Mouse (Mus musculus) embryo, embryonic 11 days (tissue): ENCODE data around the gene Mgat4e.

Experiments used
- DNase-seq: peaks from one replicate; pipeline ENCODE4 v3.0.0-alpha.2; 2015

Gene Mgat4e

DNA sequence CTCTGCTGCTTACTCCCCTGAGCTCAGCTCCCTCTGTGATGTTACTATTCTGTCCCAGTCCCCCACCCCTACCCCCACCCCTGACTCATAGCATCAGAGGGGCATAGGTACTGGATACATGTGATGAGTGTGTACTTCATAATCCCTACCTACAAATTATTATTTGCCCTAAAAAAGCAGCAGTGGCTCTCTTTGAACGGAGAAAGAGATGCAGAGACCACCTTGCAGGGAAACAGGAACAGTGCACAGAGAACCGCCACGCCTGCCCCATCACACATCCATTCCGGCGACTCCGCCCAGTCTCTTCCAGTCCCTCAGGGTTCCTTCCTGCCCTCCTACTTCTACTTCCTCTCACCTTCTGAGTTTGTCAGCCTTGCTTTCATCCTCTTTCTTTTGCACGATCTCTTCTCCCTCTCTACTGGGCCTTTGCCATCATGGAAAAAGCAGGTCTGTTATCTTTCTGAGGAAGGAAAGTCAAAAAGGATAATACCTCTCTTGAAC, at the start of gene Mgat4e:
Gene Mgat4e (minus strand): TSS at position 51 of the 501 bp plus-strand sequence.
- DNase-seq, result no peak

DNA sequence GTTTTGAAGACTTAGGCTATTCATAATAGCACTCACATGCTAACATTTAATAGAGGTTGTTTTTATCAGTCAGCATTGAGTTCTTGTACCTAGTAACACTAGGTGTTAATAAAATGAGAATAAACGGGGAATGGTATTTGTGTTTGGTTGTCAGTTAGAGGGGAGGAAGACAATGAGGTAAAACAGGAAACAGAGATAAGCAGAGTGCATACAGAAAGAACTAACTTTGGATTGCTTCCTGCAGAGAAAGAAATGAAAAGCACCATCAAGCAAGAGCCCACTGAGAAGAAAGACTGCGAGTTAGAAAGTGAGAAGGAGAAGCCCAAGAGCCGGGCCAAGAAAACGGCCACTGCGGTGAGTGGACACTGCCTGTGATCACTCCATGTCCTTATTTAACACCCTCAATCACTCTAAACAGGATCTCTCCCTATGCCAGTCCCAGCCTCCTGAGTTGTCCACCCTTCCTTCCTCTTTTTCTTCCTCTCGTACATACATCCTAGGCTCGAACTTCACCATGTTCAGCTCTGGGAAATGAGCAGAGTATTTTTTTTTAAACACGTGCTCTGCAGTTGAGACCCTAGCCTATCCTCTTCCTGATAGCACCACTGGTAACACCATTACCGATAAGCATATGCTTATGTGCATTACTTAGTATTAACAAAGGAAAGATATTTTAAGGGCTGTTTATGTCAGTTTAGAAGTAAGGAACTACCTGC, 48.0 kb upstream of the Mgat4e start:
- no peak for DNase-seq

DNA sequence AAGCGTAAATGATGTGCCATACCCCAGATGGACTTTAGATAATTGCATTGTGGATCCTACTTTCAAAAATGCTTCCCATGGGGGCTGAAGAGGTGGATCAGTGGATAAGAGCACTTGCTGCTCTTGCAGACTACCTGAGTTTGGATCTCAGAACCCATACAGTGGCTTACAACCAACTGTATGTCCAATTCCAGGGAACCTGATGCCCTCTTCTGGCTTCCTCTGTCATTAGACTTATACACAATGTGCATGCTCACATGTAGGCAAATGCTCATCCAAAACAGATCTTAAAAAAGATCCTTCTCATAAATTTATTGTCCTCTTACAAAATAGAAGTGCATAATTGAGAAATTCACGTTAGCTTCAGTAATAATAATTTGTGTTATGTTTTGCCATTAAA, 42.3 kb upstream of the Mgat4e start:
- no peak for DNase-seq

DNA sequence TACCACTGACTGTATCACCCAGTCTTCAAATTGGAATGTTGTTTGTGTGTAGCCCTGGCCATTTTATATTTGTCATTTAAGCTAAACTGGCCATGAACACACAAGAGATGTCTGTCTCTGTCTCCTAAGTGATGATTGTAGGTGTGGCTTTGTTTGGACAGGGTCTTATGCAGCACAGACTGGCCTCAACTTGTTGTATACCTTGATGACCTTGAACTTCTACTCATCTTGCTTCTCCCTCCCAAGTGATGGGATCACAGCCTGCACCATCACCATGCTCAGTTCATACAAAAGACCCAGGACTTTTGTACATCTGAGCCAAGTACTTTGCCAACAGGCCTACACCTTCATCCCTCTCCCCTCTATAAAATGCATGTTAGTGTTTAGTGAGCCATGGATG, 40.2 kb upstream of the Mgat4e start:
- no peak for DNase-seq

DNA sequence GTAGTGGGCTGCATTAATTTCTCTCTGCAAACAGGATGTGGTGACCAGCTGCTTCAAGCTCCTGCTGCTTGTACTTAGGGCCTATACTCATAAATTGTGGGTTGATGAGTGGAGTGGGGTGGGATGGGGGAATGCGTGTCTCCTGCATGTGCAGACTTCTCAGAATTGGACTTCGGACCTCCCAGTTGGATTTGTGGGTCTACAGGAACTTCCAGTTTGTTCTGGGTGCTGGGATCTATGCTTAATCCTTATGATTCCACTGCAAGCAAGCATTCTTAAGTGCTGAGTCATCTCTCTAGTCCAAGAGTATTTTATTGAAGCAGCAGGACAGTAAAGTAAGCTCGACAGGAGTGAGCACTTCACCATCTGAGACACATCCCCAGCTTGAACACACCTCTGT, 34.1 kb upstream of the Mgat4e start:
- DNase-seq, result no peak

DNA sequence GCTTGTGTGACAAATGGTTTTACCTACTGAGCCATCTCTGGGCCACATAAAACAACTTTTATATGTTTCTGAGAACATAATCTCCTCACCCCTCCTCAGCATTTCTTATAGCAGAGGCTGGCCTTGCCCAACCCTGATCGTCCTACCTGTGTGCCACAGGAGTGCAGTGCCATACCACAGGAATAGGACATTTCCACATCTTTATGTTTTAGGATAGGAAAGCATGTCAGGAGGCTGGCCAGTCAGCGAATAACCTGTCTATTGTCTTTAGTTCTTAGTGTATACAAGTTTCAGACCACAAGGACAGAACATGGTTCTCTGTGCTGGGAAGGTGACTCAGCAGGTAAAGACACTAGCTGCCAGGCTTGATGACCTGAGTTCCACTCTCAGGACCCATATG, 31.3 kb upstream of the Mgat4e start:
- no peak for DNase-seq

DNA sequence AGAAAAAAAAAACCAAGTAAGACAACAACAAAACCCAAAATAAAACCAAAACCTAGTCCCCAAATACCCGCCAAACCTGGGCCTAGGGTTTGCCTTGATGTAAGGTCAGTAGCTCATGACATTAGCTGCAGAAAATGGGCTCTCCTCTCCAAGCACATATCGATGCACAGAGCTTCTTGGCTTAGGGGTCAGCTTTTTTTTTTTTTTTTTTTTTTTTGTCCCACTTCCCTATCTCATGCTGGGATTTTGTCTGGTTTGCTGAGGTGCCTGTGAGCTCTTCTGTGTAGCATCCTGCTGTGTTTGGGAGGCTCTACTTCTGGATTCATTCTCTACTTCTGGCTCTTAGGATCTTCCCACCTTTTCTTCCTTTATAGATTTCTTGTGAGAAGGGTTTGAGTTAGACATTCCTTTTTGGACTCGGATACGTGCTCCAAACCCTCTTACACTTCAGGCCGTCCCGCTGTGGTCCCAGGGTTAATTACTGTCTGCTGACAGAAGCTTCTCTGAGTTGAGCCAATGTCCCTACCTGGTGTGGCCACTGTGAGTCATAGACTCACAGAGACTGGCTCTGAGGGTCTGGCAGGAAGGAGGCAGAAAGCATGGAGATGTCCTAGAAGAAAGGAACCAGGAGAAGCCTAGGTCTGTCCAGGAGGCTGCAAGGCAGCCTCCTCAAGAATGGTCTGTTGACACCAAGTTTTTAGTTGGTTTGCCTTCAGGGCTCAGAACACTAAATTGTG, 28.1 kb upstream of the Mgat4e start:
- DNase-seq, result no peak

DNA sequence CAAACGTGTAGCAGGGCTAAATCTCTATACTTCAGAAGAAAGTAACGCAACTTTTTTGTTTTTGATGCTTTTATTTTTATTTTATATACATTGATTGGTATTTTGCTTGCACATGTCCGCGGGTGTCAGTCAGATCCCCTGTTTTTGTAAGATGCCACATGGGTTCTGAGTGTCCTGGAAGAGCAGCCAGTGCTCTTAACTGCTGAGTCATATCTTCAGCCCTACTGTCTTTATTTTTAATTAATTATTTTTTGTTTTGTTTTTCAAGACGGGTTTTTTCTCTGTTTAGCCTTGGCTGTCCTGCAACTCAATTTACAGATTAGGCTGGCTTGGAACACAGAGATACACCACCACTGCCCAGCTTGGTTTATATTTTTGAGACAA, 24.4 kb upstream of the Mgat4e start:
- DNase-seq, result no peak

DNA sequence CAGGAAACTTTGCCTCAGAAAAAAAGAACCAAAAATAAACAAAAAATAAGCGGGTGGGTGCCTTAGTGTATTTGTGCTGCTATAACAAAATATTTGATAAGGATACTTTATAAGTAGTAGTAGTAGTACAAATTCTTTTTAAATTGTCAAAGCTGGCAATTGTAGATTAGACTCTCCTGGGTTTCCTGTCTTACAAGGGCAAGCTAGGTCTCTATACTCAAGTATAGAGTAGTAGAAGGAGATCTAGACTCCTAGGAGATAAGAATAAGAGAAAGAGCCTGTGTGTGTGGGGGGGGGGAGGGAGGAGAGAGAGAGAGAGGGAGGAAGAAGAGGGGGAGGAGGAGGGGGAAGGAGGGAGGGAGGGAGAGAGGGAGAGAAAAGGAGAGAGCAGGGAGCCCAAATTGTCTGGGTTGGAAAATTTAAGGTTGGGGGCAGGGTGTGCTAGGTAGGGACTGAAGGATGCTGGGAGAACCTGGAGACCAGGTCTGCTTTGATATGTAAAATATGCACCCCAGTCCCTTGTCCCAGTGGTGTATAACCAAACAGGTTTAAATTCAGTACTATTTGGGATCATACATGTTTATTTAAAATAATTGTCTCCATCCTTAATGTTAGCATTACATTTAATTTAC, 23.9 kb upstream of the Mgat4e start:
- no peak for DNase-seq

DNA sequence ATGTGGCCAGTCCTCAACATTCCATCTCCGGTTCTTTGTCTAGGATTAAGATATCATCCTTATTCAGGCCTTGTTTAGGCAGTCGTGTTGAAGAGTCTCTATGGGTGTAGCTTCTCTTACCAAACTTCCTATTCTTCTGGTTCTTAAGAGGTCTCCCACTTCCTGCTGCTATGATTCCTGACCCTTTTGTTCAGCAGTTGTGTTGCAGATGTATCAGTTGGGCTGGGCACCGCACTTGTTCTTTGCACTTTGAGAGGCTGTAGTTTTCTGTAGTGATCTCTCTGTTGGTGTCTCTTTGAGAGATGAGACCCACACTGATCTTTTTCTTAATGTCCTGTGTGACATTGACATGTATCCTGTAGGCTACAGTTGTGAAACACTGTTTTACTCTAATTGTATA, 21.1 kb upstream of the Mgat4e start:
- no peak for DNase-seq

DNA sequence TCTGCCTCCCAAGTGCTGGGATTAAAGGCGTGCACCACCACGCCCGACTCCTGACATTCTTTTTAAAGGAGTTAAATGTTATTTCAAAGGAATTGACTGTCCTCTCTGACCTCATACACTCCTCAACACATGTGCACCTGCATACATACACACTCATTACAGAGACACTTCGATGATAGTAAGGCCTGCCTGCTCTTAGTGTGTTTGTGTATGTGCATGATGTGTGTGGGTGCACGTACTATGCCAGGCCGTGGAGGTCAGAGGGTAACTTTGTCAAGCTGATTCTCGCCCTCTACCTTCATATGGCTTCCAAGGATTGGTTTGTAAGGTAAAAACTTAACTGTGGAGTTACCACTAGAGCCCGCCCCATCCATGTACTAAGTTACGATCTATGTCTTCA, 20.7 kb upstream of the Mgat4e start:
- no peak for DNase-seq

DNA sequence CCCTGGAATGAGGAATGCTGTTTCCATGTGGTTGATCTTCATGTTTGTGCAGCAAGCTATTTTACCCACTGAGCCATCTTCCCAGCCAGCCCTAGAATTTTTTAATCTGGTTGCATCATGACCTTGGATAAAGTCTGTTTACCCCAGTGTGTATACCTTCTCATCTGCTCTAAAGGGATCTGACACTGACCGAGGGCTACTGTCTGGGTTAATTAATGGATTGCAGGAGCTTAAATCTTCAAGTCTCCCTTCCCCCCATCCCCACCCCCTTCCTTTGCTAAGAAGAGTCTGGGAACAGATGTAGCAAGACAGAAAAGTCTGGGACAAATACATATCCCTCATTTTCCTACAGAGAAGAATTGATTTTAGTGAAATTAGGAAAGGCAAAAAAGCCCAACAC, 18.0 kb upstream of the Mgat4e start:
- DNase-seq, result no peak

DNA sequence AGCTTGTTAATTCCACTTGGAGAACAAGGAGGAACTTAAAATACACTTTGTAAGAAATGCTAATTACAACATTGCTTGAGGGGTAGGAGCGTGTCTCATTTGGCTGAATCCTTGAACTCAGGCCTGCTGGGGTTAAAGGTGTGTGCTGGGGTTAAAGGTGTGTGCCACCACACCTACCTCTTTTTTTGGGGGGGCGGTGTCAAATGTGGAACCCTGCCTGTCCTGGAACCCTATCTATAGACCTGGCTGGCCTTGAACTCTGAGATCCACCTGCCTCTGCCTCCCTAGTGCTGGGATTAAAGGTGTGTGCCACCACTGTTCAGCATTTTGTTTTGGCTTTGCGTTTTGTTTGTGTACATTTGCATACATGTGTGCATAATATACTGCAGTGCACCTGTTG, 14.2 kb upstream of the Mgat4e start:
- DNase-seq, result no peak

DNA sequence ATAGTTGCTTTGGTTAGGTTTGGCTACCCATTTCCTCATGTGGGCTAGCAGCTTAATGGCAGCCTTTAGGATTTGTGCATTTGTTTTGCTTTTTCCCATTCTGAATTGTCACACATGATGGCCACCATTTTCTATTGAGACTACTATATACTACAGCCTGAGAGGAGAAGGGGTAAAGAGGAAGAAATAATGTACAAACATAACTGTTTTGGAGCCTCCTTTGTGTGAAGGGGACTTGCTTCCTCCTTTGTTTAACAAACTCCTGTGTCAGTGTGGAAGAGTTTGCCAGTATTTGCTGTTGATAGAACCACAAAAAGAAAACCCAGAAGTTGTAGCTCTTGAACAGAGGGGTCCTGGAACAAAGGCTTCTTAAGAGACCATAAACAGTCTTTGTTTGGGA, 13.0 kb upstream of the Mgat4e start:
- DNase-seq, result no peak

DNA sequence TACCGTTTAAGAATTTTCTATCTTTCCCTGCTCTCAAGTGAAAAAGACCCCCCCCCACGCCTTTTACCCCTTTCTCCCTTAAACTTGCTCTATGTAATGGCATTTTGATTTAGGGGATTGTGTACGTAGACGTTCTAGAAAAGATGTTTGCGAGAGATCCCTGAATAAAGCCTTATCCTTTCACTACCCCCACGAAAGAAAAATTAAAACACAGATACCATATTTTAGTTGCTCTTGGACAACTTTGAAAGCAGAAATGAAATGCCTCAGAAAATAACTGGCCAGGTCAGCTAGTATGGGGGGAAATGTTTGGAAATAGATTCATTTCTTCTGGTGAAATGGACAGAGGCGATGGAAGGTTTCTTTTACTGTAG, 12.3 kb upstream of the Mgat4e start:
- DNase-seq, result no peak

DNA sequence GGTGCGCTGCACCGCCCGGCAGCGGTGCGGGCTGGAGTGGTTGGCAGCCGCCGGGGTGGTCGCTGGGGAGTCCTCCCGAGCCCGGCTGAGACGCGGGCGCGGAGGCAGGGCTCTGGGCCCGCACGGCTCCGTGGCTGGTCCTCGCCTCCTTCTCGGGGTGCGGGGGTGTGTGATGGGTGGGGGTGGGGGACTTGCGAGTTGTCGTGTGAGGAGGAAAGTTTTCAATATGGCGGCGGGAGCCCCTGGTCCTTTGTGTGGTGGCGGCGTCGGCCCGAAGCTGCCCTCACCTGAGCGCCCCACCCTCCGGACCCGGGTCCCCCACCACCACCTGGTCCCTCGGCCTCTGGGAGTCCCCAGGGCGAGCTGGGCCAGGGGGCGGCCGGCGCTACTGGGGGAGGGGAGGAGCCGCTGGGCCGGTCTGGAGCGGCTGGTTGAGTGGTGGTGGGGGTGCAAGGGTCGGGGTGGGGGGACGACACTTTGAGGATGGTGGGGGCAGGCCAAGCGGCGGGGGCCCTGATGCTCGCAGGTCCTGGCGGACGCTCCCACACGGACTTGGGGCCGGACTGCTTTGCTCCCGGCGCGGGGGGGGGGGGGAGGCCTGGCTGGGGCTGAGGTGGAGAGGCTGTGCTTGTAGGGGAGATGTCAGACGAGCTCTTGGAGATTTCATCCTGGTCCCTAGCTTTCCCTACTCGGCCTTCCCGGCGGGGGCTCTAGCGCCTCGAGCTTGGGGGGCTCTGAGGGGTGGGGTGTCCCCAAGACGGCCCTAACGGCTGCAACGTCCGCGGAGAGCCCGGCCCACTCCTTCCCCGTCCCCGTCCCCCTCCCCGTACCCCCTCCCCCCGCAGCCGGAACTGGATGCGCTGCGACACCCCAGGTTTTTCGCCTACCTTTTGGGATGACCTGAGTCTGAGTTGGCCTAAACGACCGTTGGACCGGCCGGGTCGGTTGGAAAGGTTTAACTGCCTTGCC, 11.6 kb upstream of the Mgat4e start:
- peak; percentile 70 for DNase-seq

DNA sequence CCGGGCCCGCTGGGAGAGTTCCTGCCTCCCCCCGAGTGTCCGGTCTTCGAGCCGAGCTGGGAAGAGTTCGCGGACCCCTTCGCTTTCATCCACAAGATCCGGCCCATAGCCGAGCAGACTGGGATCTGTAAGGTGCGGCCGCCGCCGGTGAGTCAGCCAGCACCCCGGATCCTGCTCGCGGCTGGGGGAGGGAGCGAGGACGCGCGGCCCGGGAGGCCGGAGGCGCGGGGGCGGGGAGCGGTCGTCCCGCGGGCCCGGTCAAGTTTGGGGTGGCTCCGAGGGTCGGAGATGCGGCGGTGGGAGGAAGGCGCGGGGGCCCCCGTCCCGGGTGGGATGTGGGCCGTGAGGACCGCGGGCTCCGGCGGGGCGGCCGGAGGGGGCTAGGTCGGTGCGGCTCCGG, 10.9 kb upstream of the Mgat4e start:
- DNase-seq, result no peak

DNA sequence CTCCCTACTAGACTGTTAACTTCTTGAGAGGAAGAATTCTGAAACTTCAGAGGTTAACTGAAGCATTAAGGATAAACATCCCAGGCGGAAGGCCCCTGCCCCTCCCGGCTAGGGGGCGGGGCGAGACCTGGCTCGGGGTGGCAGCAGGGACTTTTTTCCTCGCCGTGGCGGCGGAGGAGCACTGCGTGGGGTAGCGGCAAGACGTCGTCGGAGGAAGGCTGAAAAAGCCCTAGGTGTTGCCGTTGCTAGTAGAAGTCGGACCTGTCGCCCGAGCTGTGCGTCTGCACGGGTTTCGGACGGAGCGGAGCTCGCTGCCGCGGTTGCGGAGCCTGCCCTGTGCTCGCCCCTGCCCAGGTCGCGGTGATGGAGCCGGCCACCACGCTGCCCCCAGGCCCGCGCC, 10.5 kb upstream of the Mgat4e start, which contains the start of gene Kdm5b:
Gene Kdm5b (plus strand): TSS at position 196 of the 400 bp plus-strand sequence.
- peak; percentile 93 for DNase-seq

DNA sequence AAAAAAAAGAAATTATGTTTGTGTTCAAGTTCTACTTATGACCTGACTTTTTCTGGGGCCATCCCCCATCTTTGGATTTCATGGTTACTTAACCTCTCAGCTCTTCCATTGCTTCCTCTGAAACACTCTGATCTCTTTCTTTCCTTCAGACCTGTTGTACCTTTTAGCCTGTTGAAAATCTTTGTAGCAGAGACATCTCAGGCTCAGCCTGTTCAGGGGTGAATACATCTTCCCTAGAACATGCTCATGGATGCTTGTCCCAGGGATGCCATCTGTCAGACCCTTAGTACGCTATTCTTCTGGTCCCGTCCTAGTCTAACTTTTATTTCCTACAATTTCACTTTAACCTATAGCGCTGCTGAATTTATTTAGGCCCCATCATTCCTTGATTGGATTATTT, 9.7 kb upstream of the Mgat4e start:
- DNase-seq, result no peak

DNA sequence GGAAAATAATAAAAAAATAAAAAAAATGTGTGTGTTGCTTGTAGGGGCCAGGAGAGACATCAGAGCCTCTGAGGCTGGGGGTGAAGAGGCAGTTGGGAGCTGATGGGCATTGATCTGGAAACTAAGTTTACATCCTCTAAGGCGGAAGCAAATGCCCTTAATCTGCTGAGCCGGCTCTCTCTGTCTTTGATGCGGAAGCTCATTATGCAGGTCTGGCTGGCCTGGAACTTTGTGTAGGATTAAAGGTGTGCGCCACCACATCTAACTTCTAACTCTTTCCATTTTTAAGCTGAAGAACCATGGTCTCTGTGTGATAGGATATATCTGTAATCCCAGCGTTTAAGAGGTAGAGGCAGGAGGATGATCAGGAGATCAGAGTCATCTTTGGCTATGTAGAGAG, 9.0 kb upstream of the Mgat4e start:
- no peak for DNase-seq

DNA sequence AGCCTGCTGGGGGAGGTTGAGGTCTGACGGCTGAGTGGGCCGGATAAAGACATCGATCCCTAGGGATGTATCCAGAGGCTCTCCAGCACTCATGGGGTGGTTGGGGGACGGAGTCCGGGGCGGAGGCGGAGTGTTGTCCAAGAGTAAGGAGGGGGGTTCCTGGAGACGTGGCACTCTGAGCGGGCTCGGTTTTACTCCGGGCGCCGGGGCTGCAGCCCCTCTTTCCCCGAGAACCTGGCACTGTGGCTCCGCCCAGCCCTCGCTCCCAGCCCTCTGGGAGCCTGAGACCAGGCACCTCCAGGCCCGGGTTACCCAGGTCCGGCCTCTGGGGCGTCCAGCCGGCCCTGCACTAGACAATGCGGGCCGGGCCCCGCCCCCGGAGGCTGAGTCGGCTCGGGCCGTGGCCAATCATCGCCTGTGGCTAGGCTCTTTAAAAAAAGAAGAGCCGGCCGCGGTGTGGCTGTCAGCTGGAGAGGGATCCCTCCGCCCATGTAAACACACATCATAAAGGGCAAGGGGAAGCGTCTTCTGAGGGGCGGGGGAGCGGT, 7.3 kb upstream of the Mgat4e start:
- peak; percentile 99 for DNase-seq

DNA sequence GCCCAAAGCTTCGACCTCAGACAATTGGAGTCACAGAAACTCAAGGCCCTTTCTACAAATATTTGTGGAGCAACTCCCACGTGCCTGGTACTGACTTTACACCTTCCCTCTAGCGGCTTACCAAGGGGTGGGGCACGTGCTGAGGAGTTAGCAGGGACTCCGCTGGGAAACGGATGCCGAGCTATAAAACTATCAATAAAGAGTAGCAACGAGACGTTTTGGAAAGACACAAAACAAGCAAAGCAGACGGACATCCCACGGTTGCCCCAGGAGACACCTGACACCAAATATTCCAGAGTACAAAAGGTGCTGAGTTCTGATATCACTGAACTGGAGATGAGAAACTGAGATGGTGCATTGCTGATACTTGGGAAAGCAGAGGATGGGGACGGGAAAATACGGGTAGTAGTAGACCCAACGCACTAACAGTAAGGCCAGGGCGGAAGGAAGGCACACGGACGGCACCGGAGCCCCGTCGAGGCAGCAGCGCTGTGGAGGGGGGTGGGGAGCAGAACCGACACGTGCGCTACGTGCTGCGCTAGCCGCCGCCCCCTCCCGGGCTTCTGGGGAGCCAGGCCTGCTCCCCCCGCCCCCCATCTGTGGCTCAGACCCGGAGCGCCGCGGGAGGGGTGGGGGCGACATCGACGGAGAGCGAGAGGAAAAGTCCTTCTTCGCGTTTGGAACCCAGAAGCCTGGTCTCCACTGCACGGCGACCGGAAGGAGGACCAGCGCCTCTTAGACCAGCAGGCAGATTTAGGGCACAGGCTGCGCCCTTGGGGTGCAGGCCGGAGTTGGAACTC, 6.6 kb upstream of the Mgat4e start:
- DNase-seq, result peak; percentile 70
